Mouse (Mus musculus) thymus, postnatal 4 days (tissue): Measurements from ENCODE around the gene Dennd5a.
"Not testable (repeated sequence)": the region's sequence is repeated elsewhere in the genome, so short reads cannot be mapped to it uniquely, and the experiment has no call there.

Experiments used
- DNase-seq: peaks from one replicate; pipeline ENCODE4 v3.0.0; 2021

Dennd5a gene

DNA sequence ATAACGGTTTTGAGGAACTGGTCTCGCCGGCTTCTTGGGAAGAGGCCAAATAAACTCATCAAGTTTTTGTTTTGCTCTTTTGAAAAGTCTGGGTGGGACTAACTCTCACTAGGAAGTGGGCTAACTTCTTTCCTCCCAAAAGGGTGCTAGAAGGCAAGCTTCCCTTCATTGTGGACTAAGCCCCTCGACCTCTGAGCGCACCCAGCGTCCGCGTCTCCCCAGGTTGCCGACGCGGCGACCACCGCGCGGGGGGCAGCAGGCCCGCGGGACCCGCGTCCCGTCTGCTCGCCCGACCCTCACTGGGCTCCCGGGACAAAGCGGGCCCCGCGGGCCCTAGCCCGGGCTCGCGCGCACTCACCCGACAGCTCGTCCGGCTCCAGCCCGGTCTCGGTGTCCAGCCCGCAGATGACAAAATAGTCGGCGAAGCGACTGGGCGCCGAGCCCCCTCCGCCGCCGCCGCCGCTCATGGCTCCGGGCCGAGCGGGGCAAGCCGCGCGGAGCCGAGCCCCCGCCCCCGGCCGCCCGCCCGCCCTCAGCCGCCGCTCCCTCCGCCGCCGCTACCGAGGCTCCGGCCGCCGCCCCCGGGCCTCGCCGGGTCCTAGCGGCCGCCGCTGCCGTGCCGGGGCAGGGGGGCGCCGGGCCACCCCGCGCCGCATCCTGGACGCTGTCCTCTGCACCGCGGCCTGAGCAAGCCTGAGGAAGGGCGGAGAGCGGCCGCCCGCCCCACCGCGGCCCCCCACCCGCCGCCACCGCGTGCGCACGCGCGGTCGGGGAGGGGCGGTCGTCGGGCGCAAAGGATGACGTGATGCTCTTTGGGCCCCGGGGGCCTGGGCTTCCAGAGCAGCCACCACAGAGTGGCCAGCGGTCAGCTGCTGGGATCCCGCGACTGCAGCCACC, at the start of gene Dennd5a:
Gene Dennd5a (minus strand): TSS at position 755 of the 897 bp plus-strand sequence.
- peak; percentile 67 for DNase-seq

DNA sequence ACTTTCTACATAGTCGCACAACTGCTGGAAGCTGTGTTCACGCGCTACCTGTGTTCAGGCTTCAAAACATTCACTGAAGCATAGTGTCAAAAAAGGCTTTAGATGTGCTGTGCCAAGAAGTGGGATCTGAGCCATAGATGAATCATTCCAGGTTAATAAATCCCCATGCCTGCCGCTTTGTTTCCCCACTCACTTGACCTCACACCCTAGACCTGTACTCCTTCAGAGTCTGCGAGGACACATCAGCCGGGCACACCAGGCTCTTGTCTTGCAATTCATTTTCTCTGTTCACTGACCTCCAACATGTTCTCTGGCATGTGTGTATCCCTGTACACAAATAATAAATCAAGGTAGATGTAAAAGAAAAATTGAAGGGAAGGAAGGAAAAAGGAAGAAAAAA, 48.8 kb upstream of the Dennd5a start:
- DNase-seq = no peak

DNA sequence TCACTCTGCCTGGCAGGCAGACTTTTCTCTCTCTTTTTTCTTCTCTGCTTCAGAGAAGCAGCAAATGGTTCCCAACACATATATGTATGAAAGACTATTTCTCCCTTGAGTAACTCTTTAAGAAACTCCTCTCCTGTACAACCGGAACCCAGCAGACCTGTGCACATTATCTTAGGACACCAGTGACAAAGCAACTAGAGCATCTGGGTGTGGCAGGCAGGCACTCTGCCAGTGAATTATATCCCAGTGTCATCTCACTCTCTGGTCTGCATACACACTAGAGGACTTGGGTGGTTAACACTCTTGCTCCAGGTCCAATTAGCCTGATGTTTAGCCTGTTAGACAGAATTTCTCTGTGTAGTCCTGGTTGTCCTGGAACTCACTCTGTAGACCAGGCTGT, 48.2 kb upstream of the Dennd5a start:
- no peak for DNase-seq

DNA sequence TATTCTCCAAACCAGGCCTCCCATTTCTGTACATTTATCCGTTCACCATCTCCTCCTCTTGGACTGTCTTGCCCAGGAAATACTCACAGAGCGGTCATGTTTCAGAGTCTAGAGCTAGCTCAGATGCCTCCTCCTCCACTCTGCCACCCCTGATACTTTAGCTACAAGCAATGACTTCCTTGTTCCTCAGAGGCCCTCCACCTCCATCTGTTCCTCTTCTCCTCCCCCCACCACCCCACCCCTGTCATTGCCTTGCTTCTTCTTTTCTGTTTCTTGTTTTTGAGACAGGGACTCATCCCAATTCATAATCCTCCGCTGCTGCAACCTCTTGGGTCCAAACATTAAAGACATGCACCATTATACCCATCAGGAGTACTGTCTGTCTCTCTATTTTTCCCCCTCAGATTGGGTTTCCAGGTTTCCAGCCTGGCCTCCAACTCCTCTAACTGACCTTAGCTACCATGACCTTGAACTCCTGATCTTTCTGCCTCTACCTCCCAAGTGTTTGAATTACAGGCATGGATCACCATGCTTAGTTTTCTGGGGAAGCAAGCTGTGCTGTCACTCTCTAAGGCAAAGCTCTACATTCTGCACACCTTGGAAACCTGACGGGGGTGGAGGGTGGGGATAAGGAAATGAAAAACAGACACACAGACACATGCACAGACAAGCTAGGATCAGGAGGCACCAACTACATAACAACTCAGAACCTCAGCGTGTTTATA, 46.4 kb upstream of the Dennd5a start:
- no peak for DNase-seq

DNA sequence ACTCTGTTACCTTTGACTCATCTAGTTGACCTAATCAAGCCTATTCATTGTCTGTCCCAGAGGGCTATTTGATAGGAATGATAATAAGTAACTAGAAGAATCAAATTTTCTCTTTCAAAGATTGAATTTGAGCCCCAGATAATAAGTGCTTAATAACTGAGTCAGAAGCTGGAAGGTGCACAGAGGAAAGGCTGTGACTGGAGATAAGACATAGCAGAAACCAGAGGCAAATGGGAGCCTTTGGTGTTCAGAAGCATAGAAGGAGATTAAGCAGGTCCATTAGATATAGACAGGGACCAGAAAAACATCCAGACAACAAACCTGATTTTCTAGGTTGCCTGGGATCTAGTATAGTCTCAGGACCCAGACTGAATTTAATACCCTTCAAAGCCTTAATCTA, 45.7 kb upstream of the Dennd5a start:
- DNase-seq = no peak

DNA sequence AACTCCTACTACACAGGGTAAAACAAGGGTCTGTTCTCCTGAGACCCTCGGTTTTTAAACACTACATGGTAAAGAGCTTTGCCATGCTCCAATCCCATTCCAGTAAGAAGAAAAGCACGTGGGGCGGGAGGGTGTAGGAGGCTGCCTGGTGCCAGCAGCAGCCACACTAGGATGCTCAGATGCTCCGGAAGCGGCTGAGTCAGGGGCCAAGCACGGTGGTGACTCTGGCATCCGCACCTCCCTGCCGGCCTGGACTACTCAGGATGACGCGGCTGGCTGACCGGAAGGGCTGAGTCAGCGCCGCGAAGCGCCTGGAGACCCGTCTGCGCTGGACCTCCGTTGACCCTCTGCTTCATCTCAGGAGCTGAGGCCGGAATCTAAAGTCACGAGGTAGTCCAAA, 42.7 kb upstream of the Dennd5a start:
- DNase-seq = no peak

DNA sequence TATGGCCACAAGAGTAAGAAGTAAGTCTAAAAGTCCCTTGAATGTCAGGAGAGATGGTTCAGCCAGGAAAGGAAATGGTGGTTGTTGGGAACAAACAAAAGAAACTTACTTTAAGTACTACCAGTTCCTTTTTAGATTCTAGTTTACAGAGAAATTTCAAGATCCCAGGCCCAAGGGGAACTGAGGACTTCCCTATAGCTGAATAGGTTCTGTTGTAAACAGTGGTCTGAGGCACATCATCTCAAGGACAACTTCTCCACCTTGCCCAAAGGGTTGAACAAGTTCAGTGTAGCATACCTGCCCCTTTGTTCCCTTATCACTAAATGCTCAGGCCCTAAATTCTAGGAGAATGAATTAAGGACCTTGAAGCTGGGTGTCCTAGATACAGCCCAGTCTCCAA, 41.8 kb upstream of the Dennd5a start:
- no peak for DNase-seq

DNA sequence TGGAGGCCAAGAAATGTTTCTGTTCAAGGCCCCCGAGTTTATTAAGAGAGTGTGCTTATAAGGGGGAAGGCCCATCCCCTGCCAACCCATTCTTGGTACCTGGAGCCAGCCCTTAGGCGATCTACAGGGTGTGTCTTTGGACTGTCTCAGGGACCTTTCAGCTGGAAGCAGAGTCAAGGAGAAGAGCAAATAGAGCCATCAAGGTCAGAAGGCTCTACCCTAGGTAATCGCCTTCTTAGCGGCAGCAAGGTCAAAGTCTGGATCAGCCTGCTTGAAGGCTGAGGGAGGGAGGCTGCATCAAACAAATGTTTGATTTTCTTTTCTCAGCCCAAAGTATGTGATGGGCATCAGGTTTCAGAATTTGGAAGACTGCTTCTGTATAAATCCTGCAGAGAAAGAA, 38.1 kb upstream of the Dennd5a start:
- DNase-seq = no peak

DNA sequence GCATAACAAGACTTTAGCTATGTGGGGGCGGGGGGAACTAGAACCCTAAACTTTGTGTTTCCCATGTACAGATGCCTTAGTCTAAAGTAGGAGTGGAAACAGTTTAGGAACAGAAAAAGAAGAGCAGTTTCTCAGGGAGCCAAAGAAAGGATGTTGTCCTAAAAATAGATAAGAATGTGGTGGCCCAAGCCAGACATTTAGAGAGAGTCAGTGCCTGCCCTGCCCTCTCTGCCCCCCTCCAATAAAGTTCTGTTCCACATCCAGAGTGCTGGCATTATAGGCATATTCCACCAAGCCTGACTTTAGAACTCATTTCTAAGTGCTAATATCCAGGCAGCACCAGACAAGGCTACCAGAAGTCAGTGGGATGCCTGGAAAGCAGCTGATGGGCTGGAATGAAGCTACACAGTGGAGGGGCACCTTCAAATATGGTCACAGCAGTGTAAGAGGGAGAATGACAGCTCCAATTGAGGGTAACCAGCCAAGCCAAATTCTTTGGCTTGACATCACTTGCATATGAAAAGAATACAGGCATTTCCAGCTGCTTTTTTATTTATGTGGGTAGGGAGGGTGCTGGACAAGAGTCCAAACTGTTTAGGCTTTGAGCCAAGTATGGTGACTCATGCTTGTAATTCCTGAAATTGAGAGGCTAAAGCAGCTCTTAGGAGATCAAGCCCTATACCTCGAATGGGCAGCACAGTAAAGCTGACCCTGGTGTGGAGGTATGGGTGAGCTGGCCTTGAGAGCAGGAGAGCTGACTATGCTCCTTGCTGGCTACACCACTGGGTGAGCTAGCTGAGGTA, 33.1 kb upstream of the Dennd5a start:
- no peak for DNase-seq

DNA sequence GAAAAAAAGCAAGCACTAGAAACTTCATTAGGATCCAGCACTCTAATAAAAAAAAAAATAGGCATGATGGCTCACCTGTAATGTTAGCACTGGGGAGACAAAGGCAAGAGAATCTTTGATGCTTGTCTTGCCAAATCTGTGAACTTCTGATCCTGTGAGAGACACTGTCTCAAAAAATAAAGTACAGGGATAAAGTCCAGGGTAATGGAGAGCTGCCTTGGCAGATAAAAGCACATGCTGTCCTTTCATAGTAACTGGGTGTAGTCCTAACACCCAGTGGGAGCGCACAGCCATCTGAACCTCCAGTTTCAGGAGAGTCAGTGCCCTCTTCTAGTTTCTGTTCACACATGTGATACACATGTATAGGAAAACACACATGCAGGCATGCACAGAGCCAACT, 31.0 kb upstream of the Dennd5a start:
- no peak for DNase-seq

DNA sequence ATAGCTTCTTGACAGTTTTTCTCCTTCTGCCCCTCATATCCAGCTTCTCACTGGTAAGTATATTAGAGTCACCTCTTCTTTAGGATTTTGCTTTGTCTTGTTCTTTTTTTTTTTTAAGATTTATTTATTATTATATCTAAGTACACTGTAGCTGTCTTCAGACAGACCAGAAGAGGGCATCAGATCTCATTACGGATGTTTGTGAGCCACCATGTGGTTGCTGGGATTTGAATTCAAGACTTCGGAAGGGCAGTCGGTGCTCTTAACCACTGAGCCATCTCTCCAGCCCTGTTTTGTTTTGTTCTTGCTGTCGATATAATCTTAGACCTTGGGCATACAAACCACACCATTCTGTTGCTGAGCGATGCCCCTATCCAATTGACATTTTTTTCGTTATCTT, 26.5 kb upstream of the Dennd5a start, which contains the start of gene Tmem41b:
Gene Tmem41b (minus strand): TSS at position 155 of the 400 bp plus-strand sequence.
- peak; percentile 13 for DNase-seq

DNA sequence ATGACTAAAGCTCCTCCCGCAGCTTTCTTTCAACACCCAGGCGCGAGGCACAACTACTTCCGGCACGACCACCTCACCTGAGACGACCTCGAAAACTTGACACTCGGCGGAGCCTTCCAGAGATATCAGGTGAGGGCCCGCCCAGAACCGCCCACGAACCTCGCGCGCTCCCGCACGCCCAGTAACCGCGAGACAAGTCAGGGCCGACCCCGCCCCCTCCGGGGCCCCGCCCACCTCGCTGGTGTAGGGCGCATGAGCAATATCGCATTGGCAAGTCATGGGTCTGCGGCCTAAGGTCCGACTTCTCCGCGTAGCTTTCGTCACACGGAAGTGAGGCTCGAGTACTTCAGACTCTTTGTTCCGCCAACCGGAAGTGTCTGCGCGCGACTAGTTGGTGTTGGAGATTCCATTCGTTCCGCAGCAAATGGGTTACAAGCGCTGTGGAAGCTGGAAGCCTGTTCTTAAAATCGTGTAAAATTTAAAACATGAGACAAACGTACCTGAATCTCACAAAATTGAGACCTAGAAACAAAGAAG, 25.9 kb upstream of the Dennd5a start:
- peak; percentile 99 for DNase-seq

DNA sequence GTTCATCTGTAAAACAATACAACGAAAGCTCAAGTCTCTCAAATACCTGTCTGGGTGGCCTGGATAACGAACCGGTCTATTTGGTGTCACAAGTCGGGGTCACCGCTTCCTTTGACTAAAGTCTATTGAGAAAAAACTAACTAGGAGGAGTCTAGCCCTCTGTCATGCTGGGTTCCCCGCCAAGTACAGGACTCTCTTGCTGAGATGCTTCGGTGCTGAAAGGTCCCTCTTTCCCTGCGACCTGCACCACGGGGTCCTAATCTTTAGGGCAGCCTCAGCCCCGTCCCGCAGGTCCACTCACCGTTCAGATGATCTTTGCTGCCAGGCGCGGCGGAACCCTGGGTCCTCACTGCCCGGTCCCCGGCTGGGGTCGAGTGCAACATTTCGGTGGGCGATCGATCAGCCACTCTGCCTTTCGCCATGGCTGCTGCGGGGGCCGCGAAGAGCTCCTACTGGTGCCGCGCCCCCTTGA, 25.4 kb upstream of the Dennd5a start:
- DNase-seq = no peak

DNA sequence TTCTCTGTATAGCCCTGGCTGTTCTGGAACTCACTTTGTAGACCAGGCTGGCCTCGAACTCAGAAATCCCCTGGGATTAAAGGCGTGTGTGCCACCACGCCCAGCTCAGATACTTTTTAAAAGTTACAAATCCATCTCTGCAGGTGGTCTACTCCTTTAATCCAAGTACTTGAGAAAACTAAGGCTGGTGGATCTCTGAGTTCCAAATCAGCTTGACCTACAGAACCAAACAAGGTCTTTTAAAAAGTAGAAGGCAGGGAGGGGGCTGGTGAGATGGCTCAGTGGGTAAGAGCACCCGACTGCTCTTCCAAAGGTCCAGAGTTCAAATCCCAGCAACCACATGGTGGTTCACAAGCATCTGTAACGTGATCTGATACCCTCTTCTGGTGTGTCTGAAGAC, 24.3 kb upstream of the Dennd5a start:
- not testable (repeated sequence) for DNase-seq

DNA sequence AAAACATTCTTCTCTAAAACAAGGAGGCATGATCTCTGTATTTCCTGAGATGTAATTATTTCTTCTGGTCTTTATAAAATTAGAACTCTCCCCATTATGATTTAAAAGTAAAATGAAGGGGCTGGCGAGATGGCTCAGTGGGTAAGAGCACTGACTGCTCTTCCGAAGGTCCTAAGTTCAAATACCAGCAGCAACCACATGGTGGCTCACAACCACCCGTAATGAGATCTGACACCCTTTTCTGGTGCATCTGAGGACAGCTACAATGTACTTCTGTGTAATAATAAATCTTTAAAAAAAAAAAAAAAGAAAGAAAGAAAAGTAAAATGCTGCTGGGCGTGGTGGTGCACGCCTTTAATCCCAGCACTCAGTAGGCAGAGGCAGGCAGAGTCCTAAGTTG, 16.9 kb upstream of the Dennd5a start:
- peak; percentile 55 for DNase-seq

DNA sequence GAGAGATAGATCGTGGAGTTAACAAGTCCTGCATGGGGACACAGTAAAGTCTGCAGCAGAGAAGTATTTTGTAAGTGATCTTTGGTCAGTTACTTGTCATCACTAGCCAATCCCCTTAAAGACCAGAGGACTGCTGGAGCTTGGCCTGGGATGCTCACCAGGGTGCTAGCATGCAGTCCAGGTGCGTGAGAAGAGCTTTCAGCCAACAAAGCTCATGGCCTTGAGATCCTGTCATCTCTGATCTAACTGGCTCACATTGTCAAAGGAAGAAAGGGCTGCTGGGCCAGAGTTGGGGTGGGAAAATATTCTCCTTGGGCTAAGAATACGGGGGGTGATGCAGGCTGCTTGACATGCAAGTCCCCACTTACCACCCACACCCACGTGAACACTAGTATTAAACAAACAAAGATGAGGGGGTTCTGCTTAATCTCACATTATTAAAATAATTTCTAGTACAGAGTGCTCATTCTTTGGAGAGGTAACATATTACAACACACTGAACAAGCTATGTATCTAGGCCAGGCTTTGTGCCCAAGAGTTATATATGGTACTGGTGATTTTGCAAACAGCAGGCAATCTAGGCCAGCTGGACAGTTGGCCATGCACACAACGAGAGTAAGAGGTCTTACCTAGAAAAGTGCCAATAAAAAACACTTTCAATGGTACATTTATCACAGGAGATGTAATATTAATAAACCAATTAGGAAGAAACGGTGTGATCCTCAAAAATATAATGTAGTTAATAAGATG, 15.9 kb upstream of the Dennd5a start:
- no peak for DNase-seq

DNA sequence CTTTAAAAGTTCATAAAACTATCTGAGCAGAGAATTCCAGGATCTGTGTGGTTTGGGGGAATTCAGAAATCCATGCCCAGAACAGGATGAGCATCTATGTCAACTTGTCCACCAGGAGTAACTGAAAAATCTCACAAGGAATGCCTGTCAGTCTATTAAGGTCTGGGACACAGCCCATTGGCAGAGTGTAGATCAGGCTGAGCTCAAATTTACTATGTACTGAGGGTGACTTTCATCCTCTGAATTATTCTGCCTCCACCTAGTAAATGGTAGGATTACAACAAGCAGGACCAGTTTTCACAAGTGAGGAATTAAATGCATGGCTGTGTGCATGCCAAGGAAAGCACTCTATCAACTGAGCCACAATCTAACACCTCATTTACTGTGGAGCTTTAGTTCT, 9.3 kb upstream of the Dennd5a start:
- DNase-seq = no peak

DNA sequence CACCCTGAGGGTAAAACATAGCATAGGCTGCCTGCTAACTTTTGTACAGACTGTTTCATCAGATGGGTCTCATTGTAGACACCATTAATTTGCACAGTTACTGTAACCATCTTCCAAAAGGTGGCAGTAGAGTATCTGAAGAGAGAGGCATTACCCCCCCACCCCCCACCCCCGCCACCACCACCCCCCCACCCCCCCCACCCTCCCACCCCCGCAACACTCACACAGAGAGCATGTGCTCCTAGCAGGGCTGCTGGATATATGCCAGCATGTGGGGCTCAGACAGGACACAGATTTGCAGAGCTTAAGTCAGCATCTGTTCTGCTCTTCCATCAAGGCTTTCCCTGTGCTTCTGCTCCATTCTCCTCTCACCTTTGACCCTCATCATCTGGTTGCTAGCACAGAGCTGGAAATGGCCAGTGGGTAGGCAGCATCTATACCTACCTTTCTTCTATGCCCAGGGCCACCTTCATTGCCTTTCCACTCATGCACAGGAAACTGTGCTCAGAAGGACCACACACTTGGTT, 8.7 kb upstream of the Dennd5a start:
- DNase-seq = peak; percentile 14

DNA sequence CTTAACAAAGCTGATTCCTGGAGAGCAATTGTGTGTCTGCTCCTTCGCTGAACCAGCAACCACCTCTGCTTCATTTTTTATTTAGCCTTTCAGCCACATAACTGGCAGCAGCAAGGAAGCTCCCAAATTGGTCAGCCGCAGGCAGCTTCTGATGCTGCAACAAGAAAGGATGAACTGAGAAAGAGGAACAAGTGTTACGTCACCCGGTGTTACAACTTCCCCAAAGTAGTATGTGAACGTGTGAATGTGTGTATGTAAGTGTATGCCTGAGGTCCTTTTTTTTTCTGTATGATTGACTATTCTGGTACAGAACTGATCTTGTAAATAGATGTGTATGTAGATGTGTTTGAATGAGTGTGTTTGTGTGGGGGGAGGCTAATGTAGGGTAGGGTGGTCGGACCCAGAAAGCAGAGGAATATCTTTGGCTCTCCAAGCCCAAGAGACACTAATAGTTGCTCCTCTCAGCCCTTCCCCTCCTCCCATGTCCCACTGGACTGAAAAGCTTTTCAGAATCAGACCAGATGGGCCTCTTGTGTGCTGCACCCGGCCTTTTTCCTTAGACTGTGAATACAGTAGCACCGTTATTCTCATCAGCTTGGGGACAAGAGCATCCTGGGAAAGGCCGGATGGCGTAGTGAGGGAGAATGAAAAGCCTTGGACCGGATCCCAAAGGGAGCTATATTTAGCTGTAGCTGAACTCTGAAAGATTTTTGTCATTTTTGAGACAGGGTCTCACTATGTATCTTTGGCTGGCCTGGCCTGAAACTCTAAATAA, 7.7 kb upstream of the Dennd5a start:
- no peak for DNase-seq

DNA sequence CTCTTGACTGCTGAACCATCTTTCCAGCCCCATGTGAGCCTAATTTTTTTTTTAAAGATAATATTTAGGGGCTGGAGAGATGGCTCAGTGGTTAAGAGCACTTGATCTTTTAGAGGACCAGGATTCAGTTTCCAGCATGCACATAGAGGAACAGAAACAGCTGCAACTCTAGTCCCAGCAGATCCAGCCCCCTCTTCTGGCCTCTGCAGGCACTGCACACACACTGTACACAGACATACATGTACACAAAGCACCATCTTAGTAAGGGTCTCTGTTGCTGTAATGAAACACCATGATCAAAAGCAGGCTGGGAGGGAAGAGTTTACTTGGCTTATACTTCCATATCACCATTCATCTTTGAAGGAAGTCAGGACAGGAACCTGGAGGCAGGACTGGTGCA, 5.4 kb upstream of the Dennd5a start:
- peak; percentile 26 for DNase-seq

DNA sequence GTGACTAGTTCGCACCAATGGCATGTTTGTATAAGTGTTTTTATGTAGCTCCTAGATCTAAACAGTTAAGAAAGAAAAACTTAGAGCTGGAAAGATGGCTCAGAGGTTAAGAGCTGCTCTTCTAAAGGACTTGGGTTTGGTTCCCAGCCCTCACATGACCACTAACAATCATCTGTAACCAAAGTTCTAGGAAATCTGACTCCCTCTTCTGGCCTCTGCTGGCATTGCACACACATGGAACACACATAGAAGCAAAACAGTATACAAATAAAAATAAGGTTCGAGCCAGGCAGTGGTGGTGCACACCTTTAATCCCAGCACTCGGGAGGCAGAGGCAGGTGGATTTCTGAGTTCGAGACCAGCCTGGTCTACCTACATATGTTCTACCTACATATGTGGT, 3.4 kb upstream of the Dennd5a start:
- peak; percentile 24 for DNase-seq
